Mouse (Mus musculus) spleen, adult 2 months (tissue): ENCODE results near the gene Fbxo11. TPM values are rescaled to one million over a fixed set of nuclear protein-coding genes. Genes with fewer than 3 reads are reported as not detected.

ENCODE experiments used
- DNase-seq, 2 experiments: peaks; one replicate each; pipeline versions ENCODE4 v3.0.0 to v3.0.0-alpha.2; 2012 to 2021; ENCODE audit warnings: low spot score in 2 of 2, low read depth in 1 of 2
- H3K27ac ChIP-seq: fragments of 200-500 bp; 2 replicates; pipeline ENCODE4 v1.5.1; 2012; ENCODE audit warnings: low read length, inconsistent platforms; ENCODE audit not compliant: insufficient read depth
- H3K27me3 ChIP-seq: fragments of 200-500 bp; 2 replicates; pipeline ENCODE4 v1.6.1; 2012; ENCODE audit warnings: mild to moderate bottlenecking, moderate library complexity, low read length, inconsistent platforms; ENCODE audit not compliant: control insufficient read depth, insufficient read depth
- H3K36me3 ChIP-seq: fragments of 200-500 bp; 2 replicates; pipeline ENCODE4 v1.6.1; 2012; ENCODE audit warnings: mild to moderate bottlenecking, low read length, inconsistent platforms; ENCODE audit not compliant: control insufficient read depth, insufficient read depth
- H3K4me1 ChIP-seq: fragments of 200-500 bp; 2 replicates; pipeline ENCODE4 v1.6.1; 2011; ENCODE audit warnings: inconsistent platforms; ENCODE audit not compliant: control insufficient read depth, insufficient read depth, insufficient read length
- H3K4me3 ChIP-seq: fragments of 200-500 bp; 2 replicates; pipeline ENCODE4 v1.5.1; 2011; ENCODE audit warnings: mild to moderate bottlenecking, inconsistent platforms; ENCODE audit not compliant: insufficient read depth, insufficient read length; ENCODE audit errors: extremely low read depth
- CTCF ChIP-seq: fragments of 200-500 bp; IDR thresholded peaks from 2 replicates; pipeline ENCODE4 v1.5.1; 2011; ENCODE audit warnings: mild to moderate bottlenecking, inconsistent platforms; ENCODE audit not compliant: insufficient read depth, insufficient read length, insufficient replicate concordance; ENCODE audit errors: extremely low read depth
- POLR2A ChIP-seq: fragments of 200-500 bp; IDR thresholded peaks from 2 replicates; pipeline ENCODE4 v1.6.1; 2011; ENCODE audit warnings: low read depth, low read length, inconsistent platforms
- WGBS: fragments of 180-500 bp; shearing (Covaris S2); methylation state at CpG from one replicate; pipeline ENCODE4 v1.1.7; 2018; 5-methylcytosine and 5-hydroxymethylcytosine counted together
- polyA plus RNA-seq: library from polyadenylated mRNA; depleted of rRNA; stranded (reverse); fragments of >200 nt; gene quantifications from 2 replicates; pipeline ENCODE4 v1.2.3, GENCODE M21; 2012

Fbxo11 gene
- polyA plus RNA-seq, 1 experiment, result 13.6 TPM

DNA sequence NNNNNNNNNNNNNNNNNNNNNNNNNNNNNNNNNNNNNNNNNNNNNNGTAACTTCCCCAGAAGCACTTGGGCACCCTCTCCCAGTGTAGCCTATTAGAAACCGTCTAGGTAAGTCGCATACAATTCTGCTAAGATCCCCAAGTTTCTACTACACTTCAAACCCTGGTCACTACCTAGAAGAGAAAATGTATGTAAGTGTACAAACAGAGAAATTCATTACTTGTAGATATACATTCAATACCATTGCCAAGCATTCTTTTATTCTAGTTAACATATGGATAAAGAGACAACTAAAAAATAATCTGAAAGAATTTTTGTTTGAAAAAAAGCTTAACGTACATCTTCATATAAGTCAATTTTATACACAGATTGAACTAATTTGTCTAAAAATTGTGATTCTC is 3.1 kb downstream of the Fbxo11 start:
- DNase-seq, result no peak
- TF ChIP-seq CTCF (no peak), POLR2A (no peak)
- Histone ChIP-seq H3K27ac (no peak overlapping the region), H3K4me3 (no peak overlapping the region), H3K4me1 (peaks cover 9% of the 10 kb centered on the region), H3K27me3 (no peaks in the 10 kb centered on the region), H3K36me3 (peaks cover 1% of the 10 kb centered on the region; the same call in 1 of the 2 replicates)
- 69% methylated on average over 3 of the region's 3 CpGs for WGBS

DNA sequence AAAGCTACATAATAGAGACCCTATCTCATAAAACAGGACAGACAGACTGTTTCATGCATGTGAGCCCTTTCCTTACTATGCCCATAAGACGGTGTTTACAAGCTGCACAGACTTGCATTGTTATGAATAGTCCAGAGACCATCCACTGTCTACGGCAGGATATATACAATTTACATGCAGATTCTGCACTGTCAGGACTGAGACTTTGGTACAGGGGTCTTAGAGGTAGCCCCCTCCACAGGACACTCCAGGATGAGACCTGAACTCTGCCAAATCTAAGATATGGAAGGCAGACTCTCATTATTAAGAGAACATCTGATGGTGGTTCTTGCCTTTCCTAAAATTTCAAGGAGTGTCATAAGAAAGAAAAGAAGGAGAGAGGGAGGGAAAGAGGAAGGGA is 6.8 kb downstream of the Fbxo11 start:
- TF ChIP-seq POLR2A (no peak), CTCF (no peak)
- Histone ChIP-seq H3K36me3 (peaks cover 1% of the 10 kb centered on the region; the same call in 1 of the 2 replicates), H3K27ac (no peak overlapping the region), H3K27me3 (no peaks in the 10 kb centered on the region), H3K4me3 (no peak overlapping the region), H3K4me1 (peaks cover 13% of the 10 kb centered on the region)
- 62% methylated on average over 2 of the region's 2 CpGs for WGBS
- no peak for DNase-seq

DNA sequence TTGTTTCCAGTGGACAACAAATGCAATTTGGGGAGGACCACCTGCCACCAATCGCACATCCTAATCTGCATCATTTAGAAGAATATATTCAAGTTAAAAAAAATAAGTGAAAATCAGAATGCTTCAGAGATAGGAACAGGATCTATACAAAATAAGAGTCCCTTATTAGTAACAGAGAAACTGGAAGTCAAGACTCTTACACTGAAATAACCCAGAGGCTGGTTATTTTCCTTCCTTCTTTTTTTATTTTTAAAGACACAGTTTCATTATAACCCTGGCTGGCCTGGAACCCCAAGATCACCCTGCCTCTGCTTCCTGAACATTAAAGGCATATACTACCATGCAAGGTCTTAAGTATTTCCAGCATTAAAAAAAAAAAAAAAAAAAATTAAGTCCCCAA is 7.2 kb downstream of the Fbxo11 start:
- no peak overlapping the region for H3K27ac ChIP-seq
- WGBS, result 70% methylated on average over 1 of the region's 1 CpGs
- no peak overlapping the region for H3K4me3 ChIP-seq

DNA sequence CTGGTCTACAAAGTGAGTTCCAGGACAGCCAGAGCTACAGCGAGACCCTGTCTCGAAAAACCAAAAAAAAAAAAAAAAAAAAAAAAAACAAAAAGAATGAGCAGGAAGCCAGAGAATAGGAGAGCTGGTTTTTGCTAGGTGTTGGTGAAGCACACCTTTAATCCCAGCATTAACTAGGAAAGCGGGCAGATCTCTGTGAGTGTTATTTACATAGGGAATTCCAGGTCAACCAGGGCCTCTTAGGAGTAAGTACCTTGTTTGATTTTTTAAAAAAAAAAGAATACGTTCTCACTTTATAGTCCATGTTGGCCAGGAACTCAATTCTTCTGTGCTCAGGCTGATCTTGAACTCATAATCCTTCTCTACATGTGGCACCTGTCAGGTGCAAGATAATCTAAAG is 13.4 kb downstream of the Fbxo11 start:
- peaks cover 13% of the 10 kb centered on the region for H3K4me1 ChIP-seq
- no peaks in the 10 kb centered on the region for H3K36me3 ChIP-seq
- no peaks in the 10 kb centered on the region for H3K27me3 ChIP-seq
- no peak overlapping the region for H3K4me3 ChIP-seq
- TF ChIP-seq POLR2A (no peak), CTCF (no peak)
- DNase-seq, result no peak
- 90% methylated on average over 4 of the region's 4 CpGs for WGBS
- no peak overlapping the region for H3K27ac ChIP-seq

More for the DNA sequence above, 7.2 kb downstream of the Fbxo11 start:
- TF ChIP-seq POLR2A (no peak), CTCF (no peak)
- Histone ChIP-seq H3K27me3 (no peaks in the 10 kb centered on the region), H3K36me3 (peaks cover 1% of the 10 kb centered on the region; the same call in 1 of the 2 replicates), H3K4me1 (peaks cover 10% of the 10 kb centered on the region)
- DNase-seq, result no peak

DNA sequence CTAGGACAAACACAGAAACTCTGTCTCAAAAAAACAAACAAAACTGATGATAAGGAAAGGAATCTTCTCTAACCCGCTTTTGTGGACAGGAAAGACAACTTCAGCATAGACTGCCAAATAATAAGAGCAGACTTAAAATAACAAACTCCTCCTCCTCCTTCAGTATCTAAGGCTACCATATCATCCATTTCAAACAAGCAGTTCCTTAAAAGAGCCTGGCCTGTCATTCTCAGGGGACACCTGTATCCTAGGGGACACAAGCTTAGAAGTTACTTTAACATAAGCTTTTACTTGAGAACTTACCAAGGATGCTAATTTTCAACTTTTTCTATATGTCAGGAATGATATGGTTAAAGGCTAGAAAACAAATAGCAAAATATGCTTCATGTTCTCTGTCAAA is 14.2 kb downstream of the Fbxo11 start:
- TF ChIP-seq POLR2A (no peak), CTCF (no peak)
- H3K27ac ChIP-seq, result no peak overlapping the region
- H3K4me1 ChIP-seq, result peaks cover 9% of the 10 kb centered on the region
- DNase-seq, result no peak
- H3K36me3 ChIP-seq, result no peaks in the 10 kb centered on the region
- H3K4me3 ChIP-seq, result no peak overlapping the region
- H3K27me3 ChIP-seq, result no peaks in the 10 kb centered on the region
- 78% methylated on average over 1 of the region's 1 CpGs for WGBS

DNA sequence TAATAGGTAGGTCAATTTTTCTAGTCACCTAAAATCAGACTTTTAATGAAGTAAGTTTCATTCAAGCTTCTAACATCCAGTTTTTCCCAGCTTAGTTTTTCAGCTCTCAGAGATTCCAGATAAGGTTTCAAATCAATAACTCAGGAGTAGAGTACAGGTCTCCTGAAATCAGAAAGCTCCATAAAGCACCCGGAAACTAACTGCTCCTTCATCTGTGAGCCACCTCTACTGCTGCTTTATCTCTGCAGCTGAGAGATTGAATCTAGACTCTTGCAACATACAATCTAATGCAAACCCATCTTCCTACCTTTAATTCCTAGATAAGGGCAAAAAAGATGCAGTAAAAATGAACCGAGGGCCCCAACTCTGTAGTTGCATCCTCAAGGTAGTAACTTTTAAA is 14.8 kb downstream of the Fbxo11 start:
- peaks cover 8% of the 10 kb centered on the region for H3K4me1 ChIP-seq
- no peaks in the 10 kb centered on the region for H3K27me3 ChIP-seq
- no peaks in the 10 kb centered on the region for H3K36me3 ChIP-seq
- no peak overlapping the region for H3K4me3 ChIP-seq
- TF ChIP-seq POLR2A, result no peak
- TF ChIP-seq CTCF, result no peak
- DNase-seq, result no peak
- 89% methylated on average over 2 of the region's 2 CpGs for WGBS
- no peak overlapping the region for H3K27ac ChIP-seq

DNA sequence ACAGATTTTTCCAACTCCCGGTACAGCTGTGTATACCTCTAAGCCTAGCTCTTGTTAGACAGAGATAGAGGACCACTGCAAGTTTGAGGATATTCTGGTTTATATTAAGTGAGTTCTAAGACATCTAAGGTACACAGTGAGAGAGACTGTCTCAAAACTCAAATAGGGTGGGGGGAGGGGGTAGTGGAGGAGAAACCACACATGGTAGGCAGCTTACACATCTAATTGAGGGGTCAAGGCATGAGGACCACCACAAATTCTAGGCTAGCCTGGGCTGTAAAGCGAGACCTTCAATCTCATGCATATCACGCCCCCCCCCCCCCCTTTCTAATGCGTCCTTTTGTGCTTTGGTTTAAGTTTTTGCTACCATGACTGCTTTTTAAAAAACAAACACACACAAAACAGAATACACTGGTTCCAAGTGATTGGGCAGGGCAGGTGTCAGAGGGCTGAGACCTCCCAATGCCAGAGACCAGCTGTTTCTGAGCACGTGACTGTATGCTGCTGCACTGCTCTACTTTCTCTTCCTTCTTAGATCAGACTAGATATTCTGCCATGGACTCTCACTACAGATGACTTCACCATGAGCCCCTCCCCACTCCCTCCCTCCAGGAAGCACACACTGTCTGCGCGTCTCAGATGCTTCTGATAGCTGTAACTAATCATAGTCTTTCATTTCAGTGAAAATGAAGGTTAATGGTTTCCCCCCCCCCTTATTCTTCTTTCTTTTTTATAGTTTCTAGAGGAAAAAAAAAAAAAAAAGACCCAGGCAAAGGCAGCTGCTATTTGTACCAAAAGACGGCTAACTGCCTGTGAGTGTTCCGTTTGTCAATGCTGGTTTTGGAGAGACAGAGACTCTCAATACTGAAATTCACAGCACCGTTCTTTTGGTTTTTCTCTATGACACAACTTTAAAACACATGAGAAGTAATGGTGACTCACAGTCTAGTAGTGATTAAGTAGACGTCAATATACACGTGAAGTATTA is 22.7 kb downstream of the Fbxo11 start:
- no peaks in the 10 kb centered on the region for H3K36me3 ChIP-seq
- peak overlapping the region; percentile 60; the same call in 1 of the 2 replicates for H3K27ac ChIP-seq
- DNase-seq, result peak; percentile 70 to 92
- peak overlapping the region; percentile 24; the same call in 1 of the 2 replicates for H3K4me3 ChIP-seq
- WGBS, result 20% methylated on average over 12 of the region's 12 CpGs
- TF ChIP-seq CTCF (no peak), POLR2A (no peak)
- H3K27me3 ChIP-seq, result no peaks in the 10 kb centered on the region
- peaks cover 23% of the 10 kb centered on the region for H3K4me1 ChIP-seq
